Mouse (Mus musculus) neural tube, embryonic 13.5 days (tissue): Measurements from ENCODE around the gene Zbed4. TPM values are rescaled to one million over a fixed set of nuclear protein-coding genes. Genes with fewer than 3 reads are reported as not detected.
A peak's percentile ranks its signal among the peaks of the same experiment; 100 is the strongest.
"Not testable (repeated sequence)": the region's sequence is repeated elsewhere in the genome, so short reads cannot be mapped to it uniquely, and the experiment has no call there.

Source experiments
- ATAC-seq: fragments of 200-750 bp; cut with Nextera tagmentation; 2 replicates; pipeline ENCODE4 v1.8.0; 2017; ENCODE audit warnings: low read depth, mild to moderate bottlenecking, moderate TSS enrichment, moderate library complexity
- H3K27ac ChIP-seq: fragments of 300-500 bp; sonication (generic); replicated peaks from 2 replicates; pipeline ENCODE4 v1.5.1; 2015; ENCODE audit warnings: moderate library complexity, mild to moderate bottlenecking, inconsistent platforms
- H3K27me3 ChIP-seq: fragments of 300-500 bp; sonication (generic); 2 replicates; pipeline ENCODE4 v1.6.1; 2015; ENCODE audit warnings: mild to moderate bottlenecking, inconsistent platforms
- H3K36me3 ChIP-seq: fragments of 300-500 bp; sonication (generic); 2 replicates; pipeline ENCODE4 v1.6.1; 2015; ENCODE audit warnings: mild to moderate bottlenecking, inconsistent platforms
- H3K4me1 ChIP-seq: fragments of 300-500 bp; sonication (generic); replicated peaks from 2 replicates; pipeline ENCODE4 v1.6.1; 2015; ENCODE audit warnings: inconsistent platforms
- H3K4me2 ChIP-seq: fragments of 300-500 bp; sonication (generic); 2 replicates; pipeline ENCODE4 v1.6.1; 2015; ENCODE audit warnings: inconsistent platforms, mild to moderate bottlenecking, moderate library complexity
- H3K4me3 ChIP-seq: fragments of 300-500 bp; sonication (generic); 2 replicates; pipeline ENCODE4 v1.5.1; 2015; ENCODE audit warnings: mild to moderate bottlenecking, inconsistent platforms
- H3K9ac ChIP-seq: fragments of 300-500 bp; sonication (generic); 2 replicates; pipeline ENCODE4 v1.6.1; 2015; ENCODE audit warnings: moderate library complexity, mild to moderate bottlenecking, inconsistent platforms
- H3K9me3 ChIP-seq: fragments of 300-500 bp; sonication (generic); 2 replicates; pipeline ENCODE4 v1.6.1; 2016; ENCODE audit warnings: inconsistent platforms
- WGBS: fragments of 180-500 bp; shearing (Covaris S2); methylation state at CpG from one replicate; pipeline ENCODE4 v1.1.7; 2015; 5-methylcytosine and 5-hydroxymethylcytosine counted together
- polyA plus RNA-seq: library from polyadenylated mRNA; unstranded; fragments of >200 nt; fragmentation: Nextera tagmentation; extraction: Ambion mirVana; gene quantifications from 2 replicates; pipeline ENCODE4 v1.2.1, GENCODE M21; 2015

Zbed4 gene
- 22.5 and 24.7 TPM in 2 replicates for polyA plus RNA-seq

GRCm38 (mm10) chr15:88751564-88752402, at the start of gene Zbed4:
Gene Zbed4 (plus strand): TSS chr15:88751660.
- ATAC-seq = peak; percentile 84; the same call in 1 of the 2 replicates
- H3K4me3 ChIP-seq = peak within 1 kb of the TSS; percentile 85
- H3K27me3 ChIP-seq = no peaks in the 10 kb centered on the region
- H3K9me3 ChIP-seq = no peaks in the 10 kb centered on the region
- H3K27ac ChIP-seq = peak within 1 kb of the TSS; percentile 95
- peak within 1 kb of the TSS; percentile 93 for H3K9ac ChIP-seq
- under 1% methylated on average over 110 of the region's 119 CpGs for WGBS
- H3K36me3 ChIP-seq = peaks cover 10% of the 10 kb centered on the region; the same call in 1 of the 2 replicates
- peaks cover 34% of the 10 kb centered on the region for H3K4me1 ChIP-seq
- H3K4me2 ChIP-seq = peak within 1 kb of the TSS; percentile 87

- Histone ChIP-seq H3K36me3 (peaks cover 98% of the 10 kb centered on the region), H3K4me3 (no peak overlapping the region), H3K4me2 (no peak overlapping the region), H3K27ac (no peak overlapping the region), H3K9ac (no peak overlapping the region), H3K4me1 (no peaks in the 10 kb centered on the region), H3K9me3 (no peaks in the 10 kb centered on the region), H3K27me3 (no peaks in the 10 kb centered on the region)
- no peak for ATAC-seq
- 59% methylated on average over 3 of the region's 3 CpGs for WGBS
These were observed 49.0 kb upstream of the Zbed4 start for GRCm38 (mm10) chr15:88702501-88702900.

GRCm38 (mm10) chr15:88704284-88704683, 47.2 kb upstream of the Zbed4 start:
- Histone ChIP-seq H3K4me3 (no peak overlapping the region), H3K9ac (no peak overlapping the region), H3K36me3 (peaks cover 99% of the 10 kb centered on the region), H3K27ac (no peak overlapping the region), H3K27me3 (no peaks in the 10 kb centered on the region), H3K4me2 (no peak overlapping the region), H3K4me1 (no peaks in the 10 kb centered on the region), H3K9me3 (no peaks in the 10 kb centered on the region)
- 74% methylated on average over 1 of the region's 1 CpGs for WGBS
- no peak for ATAC-seq

GRCm38 (mm10) chr15:88706320-88706719, 45.1 kb upstream of the Zbed4 start:
- no peak overlapping the region for H3K27ac ChIP-seq
- WGBS = 96% methylated on average over 6 of the region's 6 CpGs
- no peak overlapping the region for H3K9ac ChIP-seq
- H3K4me1 ChIP-seq = no peaks in the 10 kb centered on the region
- H3K9me3 ChIP-seq = no peaks in the 10 kb centered on the region
- H3K27me3 ChIP-seq = no peaks in the 10 kb centered on the region
- no peak overlapping the region for H3K4me3 ChIP-seq
- ATAC-seq = no peak
- H3K4me2 ChIP-seq = no peak overlapping the region
- peaks cover 100% of the 10 kb centered on the region for H3K36me3 ChIP-seq

GRCm38 (mm10) chr15:88706987-88707386, 44.5 kb upstream of the Zbed4 start:
- not testable (repeated sequence) for H3K4me3 ChIP-seq, H3K9me3 ChIP-seq, H3K27me3 ChIP-seq, H3K4me2 ChIP-seq, ATAC-seq, H3K4me1 ChIP-seq, H3K27ac ChIP-seq, H3K9ac ChIP-seq
- WGBS = 79% methylated on average over 13 of the region's 13 CpGs
- peaks cover 100% of the 10 kb centered on the region for H3K36me3 ChIP-seq

GRCm38 (mm10) chr15:88708204-88708603, 43.3 kb upstream of the Zbed4 start:
- 91% methylated on average over 5 of the region's 5 CpGs for WGBS
- peaks cover 100% of the 10 kb centered on the region for H3K36me3 ChIP-seq

GRCm38 (mm10) chr15:88708657-88709511, 42.6 kb upstream of the Zbed4 start:
- Histone ChIP-seq H3K27me3 (no peaks in the 10 kb centered on the region), H3K9me3 (no peaks in the 10 kb centered on the region), H3K4me2 (no peak overlapping the region), H3K36me3 (peaks cover 100% of the 10 kb centered on the region), H3K4me3 (no peak overlapping the region), H3K27ac (no peak overlapping the region), H3K9ac (no peak overlapping the region), H3K4me1 (no peaks in the 10 kb centered on the region)
- WGBS = 77% methylated on average over 13 of the region's 13 CpGs
- no peak for ATAC-seq

More at GRCm38 (mm10) chr15:88708204-88708603, 43.3 kb upstream of the Zbed4 start:
- H3K4me3 ChIP-seq = no peak overlapping the region
- ATAC-seq = no peak
- no peak overlapping the region for H3K4me2 ChIP-seq
- H3K27ac ChIP-seq = no peak overlapping the region
- no peaks in the 10 kb centered on the region for H3K9me3 ChIP-seq
- H3K9ac ChIP-seq = no peak overlapping the region
- no peaks in the 10 kb centered on the region for H3K4me1 ChIP-seq
- no peaks in the 10 kb centered on the region for H3K27me3 ChIP-seq

GRCm38 (mm10) chr15:88709878-88710277, 41.6 kb upstream of the Zbed4 start:
- 93% methylated on average over 5 of the region's 5 CpGs for WGBS
- Histone ChIP-seq H3K36me3 (peaks cover 98% of the 10 kb centered on the region), H3K27ac (no peak overlapping the region), H3K4me2 (no peak overlapping the region), H3K9me3 (no peaks in the 10 kb centered on the region), H3K4me3 (no peak overlapping the region), H3K9ac (no peak overlapping the region), H3K27me3 (no peaks in the 10 kb centered on the region), H3K4me1 (no peaks in the 10 kb centered on the region)
- ATAC-seq = no peak

- no peak overlapping the region for H3K9ac ChIP-seq
- no peak overlapping the region for H3K27ac ChIP-seq
- no peaks in the 10 kb centered on the region for H3K9me3 ChIP-seq
- 95% methylated on average over 15 of the region's 15 CpGs for WGBS
- H3K27me3 ChIP-seq = no peaks in the 10 kb centered on the region
- H3K36me3 ChIP-seq = peaks cover 94% of the 10 kb centered on the region
- no peak overlapping the region for H3K4me2 ChIP-seq
- no peak overlapping the region for H3K4me3 ChIP-seq
- no peak for ATAC-seq
- H3K4me1 ChIP-seq = peaks cover 4% of the 10 kb centered on the region
These were observed 39.0 kb upstream of the Zbed4 start for GRCm38 (mm10) chr15:88712501-88712900.

GRCm38 (mm10) chr15:88714021-88714589, 37.4 kb upstream of the Zbed4 start:
- Histone ChIP-seq H3K4me3 (no peak overlapping the region), H3K27me3 (no peaks in the 10 kb centered on the region), H3K4me1 (peaks cover 19% of the 10 kb centered on the region), H3K9ac (no peak overlapping the region), H3K36me3 (peaks cover 91% of the 10 kb centered on the region), H3K9me3 (no peaks in the 10 kb centered on the region), H3K4me2 (no peak overlapping the region), H3K27ac (no peak overlapping the region)
- ATAC-seq = no peak
- 84% methylated on average over 6 of the region's 6 CpGs for WGBS

GRCm38 (mm10) chr15:88716350-88716749, 35.1 kb upstream of the Zbed4 start:
- H3K4me2 ChIP-seq = no peak overlapping the region
- no peak overlapping the region for H3K4me3 ChIP-seq
- H3K27me3 ChIP-seq = no peaks in the 10 kb centered on the region
- no peak overlapping the region for H3K9ac ChIP-seq
- peaks cover 86% of the 10 kb centered on the region for H3K36me3 ChIP-seq
- peaks cover 22% of the 10 kb centered on the region for H3K4me1 ChIP-seq
- H3K27ac ChIP-seq = no peak overlapping the region
- no peaks in the 10 kb centered on the region for H3K9me3 ChIP-seq
- no peak for ATAC-seq

- Histone ChIP-seq H3K27ac (no peak overlapping the region), H3K4me3 (no peak overlapping the region), H3K4me2 (no peak overlapping the region), H3K9ac (no peak overlapping the region), H3K4me1 (peaks cover 23% of the 10 kb centered on the region), H3K9me3 (no peaks in the 10 kb centered on the region), H3K27me3 (no peaks in the 10 kb centered on the region), H3K36me3 (peaks cover 85% of the 10 kb centered on the region)
- 55% methylated on average over 9 of the region's 9 CpGs for WGBS
- ATAC-seq = no peak
These were observed 34.2 kb upstream of the Zbed4 start for GRCm38 (mm10) chr15:88717239-88717638.
